Mouse (Mus musculus) MEL (cell line): ENCODE results near the gene Lhfpl2.

Experiments
- BHLHE40 ChIP-seq: IDR thresholded peaks from 2 replicates; pipeline ENCODE4 v1.6.1; 2012; ENCODE audit warnings: low read depth, mild to moderate bottlenecking, inconsistent platforms, low read length, improper control_type of control experiment, borderline replicate concordance
- CTCF ChIP-seq, 3 experiments: IDR thresholded peaks in 2 of 3; conservative IDR thresholded peaks in 1 of 3; 2 replicates each; pipeline ENCODE4 v1.5.1; 2011 to 2012; ENCODE audit warnings: low read length in 3 of 3, low read depth in 2 of 3, mild to moderate bottlenecking in 2 of 3, improper control_type of control experiment in 1 of 3, inconsistent platforms in 1 of 3, mixed read lengths in 1 of 3, moderate library complexity in 1 of 3; ENCODE audit not compliant: control insufficient read depth in 1 of 3, insufficient read depth in 1 of 3, poor library complexity in 1 of 3, severe bottlenecking in 1 of 3
- E2F4 ChIP-seq: IDR thresholded peaks from 2 replicates; pipeline ENCODE4 v1.6.1; 2011; ENCODE audit warnings: low read depth, low read length, improper control_type of control experiment, borderline replicate concordance
- EP300 ChIP-seq, 2 experiments: IDR thresholded peaks; 2 replicates each; pipeline ENCODE4 v1.6.1; 2011; ENCODE audit warnings: improper control_type of control experiment in 2 of 2, low read length in 2 of 2, low read depth in 1 of 2, mild to moderate bottlenecking in 1 of 2
- GATA1 ChIP-seq: IDR thresholded peaks from 2 replicates; pipeline ENCODE4 v1.6.1; 2011; ENCODE audit warnings: low read depth, low read length, improper control_type of control experiment
- KAT2A ChIP-seq: conservative IDR thresholded peaks from 2 replicates; pipeline ENCODE4 v1.6.1; 2012; ENCODE audit warnings: low read depth, low read length, improper control_type of control experiment, inconsistent platforms
- MAX ChIP-seq: IDR thresholded peaks from 2 replicates; pipeline ENCODE4 v1.6.1; 2011; ENCODE audit warnings: low read length, improper control_type of control experiment
- POLR2A ChIP-seq, 2 experiments: IDR thresholded peaks; 2 replicates each; pipeline ENCODE4 v1.6.1; 2011 to 2012; ENCODE audit warnings: low read length in 2 of 2, mild to moderate bottlenecking in 2 of 2, control low read depth in 1 of 2, improper control_type of control experiment in 1 of 2, low read depth in 1 of 2, moderate library complexity in 1 of 2; ENCODE audit not compliant: control insufficient read depth in 1 of 2, insufficient read depth in 1 of 2, poor library complexity in 1 of 2
- POLR2AphosphoS2 ChIP-seq: IDR thresholded peaks from 2 replicates; pipeline ENCODE4 v1.6.1; 2011; ENCODE audit warnings: low read length, improper control_type of control experiment
- RAD21 ChIP-seq: IDR thresholded peaks from 2 replicates; pipeline ENCODE4 v1.6.1; 2011; ENCODE audit warnings: mild to moderate bottlenecking, low read depth, low read length, improper control_type of control experiment
- TAL1 ChIP-seq: IDR thresholded peaks from 2 replicates; pipeline ENCODE4 v1.6.1; 2012; ENCODE audit warnings: mild to moderate bottlenecking, inconsistent platforms, low read length, moderate library complexity, mixed read lengths
- USF1 ChIP-seq: IDR thresholded peaks from 2 replicates; pipeline ENCODE4 v1.6.1; 2014; ENCODE audit warnings: low read depth, mild to moderate bottlenecking, inconsistent platforms, low read length, improper control_type of control experiment, moderate library complexity
- ZC3H11A ChIP-seq: IDR thresholded peaks from 2 replicates; pipeline ENCODE4 v1.6.1; 2012; ENCODE audit warnings: low read depth, mild to moderate bottlenecking, inconsistent platforms, low read length, improper control_type of control experiment

DNA sequence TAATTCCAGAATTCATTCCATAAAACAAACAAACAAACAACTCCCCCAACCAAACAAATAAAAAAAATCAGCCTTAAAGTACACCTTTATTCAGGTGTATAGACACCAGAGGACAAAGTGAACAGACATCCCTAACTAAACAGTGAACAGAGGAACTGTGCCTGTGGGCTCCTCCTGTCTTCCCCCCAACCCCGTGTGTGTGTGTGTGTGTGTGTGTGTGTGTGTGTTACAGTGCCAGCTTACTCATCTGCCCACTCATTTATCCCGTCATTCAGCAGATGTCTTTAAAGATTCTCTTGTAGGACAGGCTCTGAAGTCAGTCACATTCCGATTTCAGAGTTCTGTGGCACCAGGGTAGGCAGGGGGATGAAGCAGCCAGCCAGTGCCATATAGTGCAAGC lies 2.9 kb downstream of the Lhfpl2 start:
- TF ChIP-seq E2F4 (no peak), CTCF (IDR thresholded peaks at IDR 0.05 in 2 of 3, conservative IDR thresholded peaks at IDR 0.05 in 1 of 3; ENCODE audit: control insufficient read depth in 1 of 3, insufficient read depth in 1 of 3, low read depth in 2 of 3, low read length in 3 of 3, poor library complexity in 1 of 3, severe bottlenecking in 1 of 3) (no peak), POLR2A (IDR thresholded peaks at IDR 0.05; ENCODE audit: control insufficient read depth in 1 of 2, insufficient read depth in 1 of 2, low read depth in 1 of 2, low read length in 2 of 2, poor library complexity in 1 of 2) (no peak), MAX (no peak), USF1 (no peak), ZC3H11A (no peak), KAT2A (no peak), GATA1 (no peak), BHLHE40 (no peak), EP300 (IDR thresholded peaks at IDR 0.05; ENCODE audit: low read depth in 1 of 2, low read length in 2 of 2) (no peak), TAL1 (no peak), RAD21 (no peak), POLR2AphosphoS2 (no peak)
